Mouse (Mus musculus): ENCODE measurements at regions not wholly inside any gene's neighbourhood (a gene's known extent, or its start where the extent isn't known, plus 50 kb on each side); places are given as distances from the start of the nearest gene placed in this dataset.
A peak's percentile ranks its signal among the peaks of the same experiment; 100 is the strongest.

GRCm38 (mm10) chr14:45714311-45714710 lies 56.4 kb upstream of the Ddhd1 start:
- no peak for DNase-seq (ENCODE audit: low spot score in 2 of 2)

GRCm38 (mm10) chr14:45714786-45715185 lies 56.8 kb upstream of the Ddhd1 start:
- DNase-seq (ENCODE audit: low spot score in 2 of 2), result no peak

DNA sequence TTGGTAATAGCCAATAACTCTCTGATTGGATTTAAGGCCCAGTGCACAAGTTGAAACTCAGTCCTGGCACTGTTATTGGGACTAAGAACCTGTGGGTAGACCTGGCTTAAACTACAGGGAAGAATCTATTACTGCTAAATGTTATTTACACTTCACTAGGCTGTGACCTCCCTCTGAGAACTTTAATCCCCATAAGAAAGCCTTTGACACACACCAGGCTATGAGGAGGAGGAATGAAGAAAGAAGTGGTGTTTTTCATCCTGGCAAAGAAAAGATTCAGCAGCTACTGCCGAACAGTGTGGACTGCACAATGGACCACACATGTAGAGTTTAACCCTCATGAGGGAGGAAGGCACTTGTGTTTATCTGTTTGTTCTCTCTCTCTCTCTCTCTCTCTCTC lies 58.2 kb upstream of the Ddhd1 start:
- no peak for DNase-seq (ENCODE audit: low spot score in 2 of 2)

DNA sequence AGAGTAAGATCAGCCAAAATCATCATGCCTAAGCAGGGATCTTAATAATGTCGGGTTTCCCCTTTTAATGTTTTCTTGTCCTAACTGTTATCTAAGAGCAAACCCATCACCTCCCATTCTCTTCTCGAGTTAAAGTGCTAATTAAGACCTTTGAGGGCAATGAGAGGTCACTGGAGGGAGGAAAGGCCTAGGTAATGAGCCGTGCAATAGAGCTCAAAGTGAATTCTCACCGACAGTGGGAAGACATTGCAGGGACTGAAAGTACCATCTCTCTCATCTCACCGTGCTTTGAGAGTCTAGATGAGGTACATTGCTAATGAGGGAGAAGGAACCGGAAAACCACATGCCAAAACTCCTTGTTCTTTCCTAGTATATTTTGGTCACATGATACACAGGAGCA lies 64.9 kb upstream of the Ddhd1 start:
- no peak for DNase-seq (ENCODE audit: low spot score in 2 of 2)

DNA sequence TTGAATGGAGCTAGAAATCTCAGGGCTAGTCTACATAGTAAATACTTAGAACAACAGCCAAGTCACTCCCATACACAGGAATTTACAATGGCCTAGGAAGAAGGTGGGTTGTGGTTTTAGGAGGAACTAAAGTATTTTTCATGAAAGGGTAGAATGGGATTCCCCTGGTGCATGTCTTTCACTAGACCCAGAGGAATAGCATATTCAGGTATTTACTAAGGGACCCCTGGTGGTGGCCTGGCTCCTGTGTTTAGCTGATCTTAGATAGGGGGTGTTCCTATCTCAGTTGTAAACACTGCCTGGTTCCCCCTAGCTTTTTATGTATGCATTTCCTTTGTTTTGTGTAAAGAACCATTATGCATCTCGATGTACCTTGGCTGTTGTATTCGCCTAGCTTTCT lies 66.4 kb upstream of the Ddhd1 start:
- DNase-seq (ENCODE audit: low spot score in 2 of 2), result no peak

DNA sequence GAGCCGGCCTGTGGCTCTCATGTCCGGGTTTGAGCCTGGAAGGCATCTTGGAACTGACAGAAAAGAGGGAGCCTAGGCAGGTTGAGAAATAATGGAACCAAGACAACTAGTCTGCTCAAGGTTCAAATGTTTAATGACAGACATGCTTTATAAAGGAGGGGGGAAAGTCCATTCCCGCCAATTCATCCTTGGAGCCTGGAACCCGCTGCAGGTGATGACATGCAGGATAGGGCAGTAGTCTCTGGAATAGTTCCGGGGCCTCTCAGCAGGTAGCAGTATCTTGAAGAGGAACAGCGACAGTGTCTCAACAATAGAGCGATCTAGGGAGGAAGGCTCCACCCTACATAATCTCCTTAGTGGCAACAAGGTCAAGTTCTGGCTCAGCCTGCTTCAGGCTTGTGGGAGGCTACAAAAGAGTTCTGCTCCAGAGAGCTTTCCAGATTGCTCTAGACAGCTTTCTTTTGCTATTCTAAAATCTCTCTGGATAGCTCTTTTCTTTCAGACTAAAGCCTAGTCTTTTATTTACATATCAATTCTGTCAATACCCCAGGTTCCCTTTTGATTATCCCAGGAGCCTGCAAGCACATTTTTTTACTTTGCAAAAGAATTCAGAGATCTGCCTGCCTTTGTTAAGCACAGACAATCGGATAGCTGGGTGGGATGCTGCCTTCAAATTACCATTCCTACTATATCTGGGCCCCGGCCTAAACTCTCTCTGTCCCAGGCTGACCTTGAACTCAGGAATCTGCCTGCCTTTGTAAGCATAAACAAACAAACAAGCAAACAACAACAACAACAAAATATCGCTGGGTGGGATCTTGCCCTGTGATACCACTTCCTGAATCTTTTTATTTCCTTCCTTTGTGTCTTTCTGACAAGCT lies 76.8 kb upstream of the Ddhd1 start:
- DNase-seq (ENCODE audit: low spot score in 2 of 2), result no peak

- no peak for DNase-seq (ENCODE audit: low spot score in 2 of 2)
These were observed 80.0 kb upstream of the Ddhd1 start for GRCm38 (mm10) chr14:45737966-45738365.

DNA sequence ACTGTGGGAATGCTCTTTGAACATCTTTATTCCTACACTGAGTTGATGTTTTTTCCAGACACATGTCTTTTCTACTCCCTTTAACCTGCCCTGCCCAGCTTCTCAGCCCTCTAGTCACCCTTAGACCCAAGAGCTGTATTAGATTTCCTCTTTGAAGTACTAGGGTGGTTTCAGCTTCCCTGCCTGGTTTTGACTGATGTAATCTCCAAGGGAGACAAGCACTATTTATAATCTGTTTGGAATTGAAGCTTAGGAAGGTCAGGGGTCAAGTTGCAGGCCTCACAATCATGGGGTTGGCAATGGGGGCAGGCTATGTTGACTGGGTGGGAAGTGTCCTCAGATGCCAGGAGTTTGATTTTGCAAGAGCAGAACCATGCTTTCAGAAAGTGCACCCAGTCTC lies 81.7 kb upstream of the Ddhd1 start:
- no peak for DNase-seq (ENCODE audit: low spot score in 2 of 2)

GRCm38 (mm10) chr14:45740662-45741061 lies 82.7 kb upstream of the Ddhd1 start:
- DNase-seq (ENCODE audit: low spot score in 2 of 2), result no peak

GRCm38 (mm10) chr14:45746176-45746575 lies 88.2 kb upstream of the Ddhd1 start:
- DNase-seq (ENCODE audit: low spot score in 2 of 2), result no peak

DNA sequence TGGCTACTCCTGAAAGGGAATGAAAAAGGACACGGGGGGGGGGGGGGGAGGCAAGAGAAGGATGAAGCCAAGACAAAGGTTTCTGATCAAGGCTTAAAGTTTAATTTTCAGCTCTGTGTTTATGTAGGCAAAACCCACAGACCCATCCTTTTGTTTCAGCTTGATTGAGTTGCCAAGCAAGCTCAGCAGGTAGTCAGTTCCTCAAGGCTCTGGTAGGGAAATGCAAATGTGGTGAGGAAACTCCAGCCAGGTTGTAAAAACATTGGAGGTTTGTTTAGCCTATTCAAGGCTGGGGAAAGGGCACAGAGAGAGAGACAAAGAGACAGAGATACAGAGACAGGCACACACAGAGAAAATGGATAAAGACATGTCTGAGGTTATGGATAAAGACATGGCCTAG lies 99.4 kb upstream of the Ddhd1 start:
- no peak for DNase-seq (ENCODE audit: low spot score in 2 of 2)

DNA sequence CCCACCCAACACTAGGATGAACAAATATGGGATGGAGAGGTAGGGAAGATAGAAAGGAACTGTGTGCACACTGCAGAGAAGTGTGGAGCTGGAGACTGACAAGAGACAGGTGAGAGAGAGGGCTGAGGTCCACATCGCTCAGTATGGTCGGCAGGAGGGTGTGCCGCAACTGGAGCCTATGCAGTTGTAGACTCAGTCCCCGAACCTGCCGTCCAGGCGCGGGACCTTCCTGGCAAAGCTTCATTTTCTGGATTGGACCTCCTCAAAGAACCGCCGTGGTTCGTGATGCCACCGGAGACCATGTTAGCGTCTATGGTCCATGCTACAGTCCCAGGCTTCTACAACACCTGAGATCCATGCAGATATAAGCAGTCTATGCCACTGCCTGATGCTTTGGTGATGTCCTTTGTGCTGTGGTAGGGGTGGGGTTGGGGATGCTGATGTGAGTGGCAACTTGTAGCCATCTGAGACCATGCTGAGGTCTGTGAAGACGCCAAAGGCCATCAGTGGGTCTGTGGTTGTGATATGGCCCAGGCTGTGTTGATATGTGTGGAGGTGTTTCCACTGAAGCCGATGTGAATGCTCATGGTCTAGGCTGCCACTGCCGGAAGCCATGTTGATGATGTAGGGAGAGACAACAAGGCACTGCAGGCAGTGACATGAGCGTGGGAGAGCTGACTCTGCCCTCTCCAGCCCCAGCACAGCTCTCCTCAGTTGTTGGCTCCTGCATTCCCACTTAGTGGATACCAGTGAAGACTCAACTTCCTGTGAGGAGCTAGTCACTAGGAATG lies 103.1 kb upstream of the Ddhd1 start:
- no peak for DNase-seq (ENCODE audit: low spot score in 2 of 2)

GRCm38 (mm10) chr14:45764231-45764630 lies 106.3 kb upstream of the Ddhd1 start:
- no peak for DNase-seq (ENCODE audit: low spot score in 2 of 2)

DNA sequence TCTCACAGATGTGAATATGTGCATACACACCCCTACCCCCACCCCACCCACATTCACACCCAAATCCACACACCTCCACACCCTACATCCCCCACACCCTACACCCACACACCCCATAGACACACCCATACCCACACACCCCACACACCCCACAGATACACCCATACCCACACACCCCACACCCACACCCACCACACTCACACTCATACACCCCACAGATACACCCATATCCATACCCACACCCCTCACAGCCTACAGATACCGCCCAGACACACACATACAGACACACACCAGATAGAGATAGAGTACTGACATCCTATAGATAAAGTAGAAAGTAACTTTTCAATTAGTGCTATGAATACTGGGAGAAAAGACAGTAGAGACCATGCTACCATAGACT lies 108.6 kb upstream of the Ddhd1 start:
- DNase-seq (ENCODE audit: low spot score in 2 of 2), result no peak

DNA sequence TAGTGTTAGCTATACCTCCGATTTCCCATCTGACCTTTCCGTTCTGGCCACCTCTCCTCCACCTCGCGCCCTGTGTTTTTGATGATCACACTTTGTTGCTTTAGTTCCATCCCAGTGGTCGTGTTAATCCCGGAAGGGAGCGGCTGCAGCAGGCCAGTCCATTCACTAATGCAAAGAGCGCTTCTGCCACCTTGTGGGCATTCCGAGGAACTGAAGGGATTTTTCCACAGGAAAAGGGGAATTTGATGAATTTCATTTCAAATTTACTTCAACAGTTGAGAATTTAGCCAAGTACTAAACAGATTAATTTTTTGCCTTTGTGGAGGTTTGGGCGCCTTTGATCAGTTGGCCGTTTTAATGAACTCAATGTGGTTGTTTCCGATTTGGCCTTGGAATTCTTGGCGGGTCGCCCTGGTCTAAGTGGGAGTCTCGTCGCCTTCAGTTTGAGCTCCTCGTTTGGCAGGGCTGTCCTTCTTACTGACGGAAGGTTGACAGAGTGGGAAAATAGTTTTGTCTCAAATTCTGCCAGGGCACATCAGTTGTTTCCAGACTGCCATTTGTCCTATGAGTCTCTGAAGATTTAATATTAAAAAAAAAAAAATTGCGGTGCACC lies 114.8 kb upstream of the Ddhd1 start:
- peak; percentile 17 to 54 for DNase-seq (ENCODE audit: low spot score in 2 of 2)

GRCm38 (mm10) chr14:45773326-45773725 lies 115.4 kb upstream of the Ddhd1 start:
- DNase-seq (ENCODE audit: low spot score in 2 of 2), result no peak

GRCm38 (mm10) chr14:45781850-45782249 lies 123.9 kb upstream of the Ddhd1 start:
- no peak for DNase-seq (ENCODE audit: low spot score in 2 of 2)

- no peak for DNase-seq (ENCODE audit: low spot score in 2 of 2)
These were observed 137.0 kb upstream of the Ddhd1 start for GRCm38 (mm10) chr14:45794980-45795379.

DNA sequence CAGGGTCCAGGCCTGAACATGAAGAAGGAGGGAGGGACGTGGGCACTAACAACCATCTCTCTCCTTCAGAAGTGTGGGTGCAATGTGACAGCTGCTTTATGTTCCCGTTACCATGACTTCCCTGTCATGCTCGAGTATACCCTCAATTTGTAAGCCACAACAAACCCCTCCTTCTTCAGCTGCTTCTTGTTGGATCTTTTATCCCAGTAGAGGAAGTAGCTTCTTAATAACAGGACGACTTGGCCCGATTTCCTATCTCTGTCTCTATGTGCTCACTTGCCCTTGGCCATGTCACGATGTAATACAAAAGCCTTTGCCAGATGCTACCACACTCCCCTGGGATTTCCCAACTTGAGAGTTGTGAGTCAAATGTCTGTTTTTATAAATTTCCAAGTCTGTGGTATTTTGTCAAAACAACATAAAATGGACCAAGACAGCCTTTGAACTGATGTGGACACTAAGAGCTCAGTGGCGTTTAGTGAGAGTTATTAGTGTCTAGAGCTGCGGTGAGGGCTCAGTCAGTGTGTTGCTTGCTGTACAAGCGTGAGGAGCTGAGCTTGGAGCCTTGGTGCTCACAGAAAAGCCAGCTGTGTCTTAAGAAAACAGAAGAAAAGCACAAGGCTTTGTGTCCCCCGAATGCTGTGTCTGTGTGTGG lies 138.8 kb upstream of the Ddhd1 start:
- DNase-seq (ENCODE audit: low spot score in 2 of 2), result no peak

- no peak for DNase-seq (ENCODE audit: low spot score in 2 of 2)
These were observed 139.4 kb upstream of the Ddhd1 start for GRCm38 (mm10) chr14:45797320-45797696.

DNA sequence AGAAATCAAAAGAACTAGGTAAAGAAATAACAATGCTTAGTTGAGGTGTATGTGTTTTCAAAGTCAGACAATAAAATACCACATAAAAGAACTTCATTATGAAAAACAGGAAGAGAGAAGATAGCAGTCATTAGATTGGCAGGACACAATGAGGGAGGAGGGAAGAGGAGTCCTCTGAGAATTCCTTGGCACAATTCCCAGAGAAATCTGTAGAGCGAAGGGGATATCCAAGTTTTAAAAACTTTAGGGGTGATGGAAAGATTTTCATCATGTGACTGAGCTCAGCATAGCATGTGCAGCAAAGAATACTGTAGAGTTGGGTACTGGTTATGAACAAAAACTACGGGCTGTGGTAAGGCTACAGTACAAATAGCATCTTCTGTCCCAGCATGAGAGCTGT lies 141.3 kb upstream of the Ddhd1 start:
- no peak for DNase-seq (ENCODE audit: low spot score in 2 of 2)

DNA sequence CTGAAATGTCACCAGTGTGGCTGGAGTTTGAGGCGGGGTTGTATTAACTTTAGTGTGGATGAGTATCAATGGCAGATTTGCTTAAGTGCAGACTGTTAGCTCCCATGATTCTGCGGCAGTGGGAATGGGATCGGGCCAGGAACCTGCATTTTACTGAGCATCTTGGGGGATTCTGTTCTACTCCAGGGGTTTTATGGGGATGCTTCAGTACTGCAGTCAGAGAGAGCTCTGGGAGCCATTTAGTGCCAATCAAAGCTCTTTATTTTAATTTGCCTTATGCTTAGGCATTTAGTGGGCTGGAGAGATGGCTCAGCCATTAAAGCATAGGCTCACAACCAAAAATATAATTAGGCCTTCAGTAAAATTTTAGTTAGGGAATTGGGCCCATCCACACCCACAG lies 148.0 kb upstream of the Ddhd1 start:
- DNase-seq (ENCODE audit: low spot score in 2 of 2), result no peak
